Mouse (Mus musculus) lung, embryonic 14.5 days (tissue): ENCODE data around the gene Cd200r4. TPM values are rescaled to one million over a fixed set of nuclear protein-coding genes. Genes with fewer than 3 reads are reported as not detected.

Experiments used
- ATAC-seq: fragments of 200-750 bp; cut with Nextera tagmentation; 2 replicates; pipeline ENCODE4 v1.8.0; 2017; ENCODE audit warnings: mild to moderate bottlenecking, moderate TSS enrichment, moderate library complexity; ENCODE audit not compliant: insufficient read depth
- DNase-seq: peaks from one replicate; pipeline ENCODE4 v3.0.0-alpha.2; 2015
- H3K27ac ChIP-seq: fragments of 300-500 bp; sonication (generic); 2 replicates; pipeline ENCODE4 v1.5.1; 2014; ENCODE audit warnings: low read depth, mild to moderate bottlenecking, moderate library complexity
- H3K27me3 ChIP-seq: fragments of 300-500 bp; sonication (generic); 2 replicates; pipeline ENCODE4 v1.6.1; 2014; ENCODE audit warnings: low read length, control low read depth; ENCODE audit not compliant: insufficient read depth
- H3K36me3 ChIP-seq: fragments of 300-500 bp; sonication (generic); 2 replicates; pipeline ENCODE4 v1.6.1; 2014; ENCODE audit warnings: control low read depth; ENCODE audit not compliant: insufficient read depth
- H3K4me1 ChIP-seq: fragments of 300-500 bp; sonication (generic); 2 replicates; pipeline ENCODE4 v1.6.1; 2014; ENCODE audit warnings: antibody characterized with exemption, control low read depth; ENCODE audit not compliant: insufficient read depth
- H3K4me2 ChIP-seq: fragments of 300-500 bp; sonication (generic); 2 replicates; pipeline ENCODE4 v1.6.1; 2014; ENCODE audit warnings: mild to moderate bottlenecking
- H3K4me3 ChIP-seq: fragments of 300-500 bp; sonication (generic); 2 replicates; pipeline ENCODE4 v1.5.1; 2014; ENCODE audit warnings: low read depth, low read length
- H3K9ac ChIP-seq: fragments of 300-500 bp; sonication (generic); 2 replicates; pipeline ENCODE4 v1.6.1; 2014
- H3K9me3 ChIP-seq: fragments of 300-500 bp; sonication (generic); 2 replicates; pipeline ENCODE4 v1.6.1; 2016; ENCODE audit warnings: low read depth, low read length, control low read depth
- CTCF ChIP-seq: IDR thresholded peaks from 2 replicates; pipeline ENCODE4 v1.5.1; 2016; ENCODE audit warnings: antibody characterized with exemption, low read depth
- WGBS: fragments of 180-500 bp; shearing (Covaris S2); extraction: QIAGEN DNeasy Blood & Tissue Kit; methylation state at CpG from one replicate; pipeline ENCODE4 v1.1.7; 2014; 5-methylcytosine and 5-hydroxymethylcytosine counted together
- polyA plus RNA-seq: library from polyadenylated mRNA; unstranded; fragments of >200 nt; fragmentation: Nextera tagmentation; extraction: Ambion mirVana; gene quantifications from 2 replicates; pipeline ENCODE4 v1.2.1, GENCODE M21; 2014

Gene Cd200r4
- polyA plus RNA-seq = not detected in 2 replicates

DNA sequence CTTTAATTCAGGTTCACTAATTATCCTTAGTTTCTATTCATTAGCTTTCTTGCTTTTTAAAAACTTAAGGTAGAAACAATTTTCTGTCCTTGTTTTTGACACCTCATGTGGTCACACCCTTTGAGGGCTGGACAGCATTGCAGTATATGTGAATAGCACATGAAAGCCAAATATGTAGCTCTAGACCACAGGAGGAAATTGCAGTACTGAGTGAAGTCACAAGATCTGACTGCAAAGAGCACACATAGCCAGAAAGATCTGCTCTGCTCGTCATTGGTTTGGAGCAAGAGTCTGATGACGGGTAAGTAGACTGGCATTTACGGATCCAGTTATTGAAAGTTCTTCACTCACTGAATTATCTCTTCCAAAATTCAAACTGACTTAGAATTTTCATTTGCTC is at the start of gene Cd200r4:
Gene Cd200r4 (plus strand): TSS at position 190 of the 400 bp plus-strand sequence.
- Histone ChIP-seq H3K4me3 (no peak within 1 kb of the TSS), H3K4me2 (no peak within 1 kb of the TSS), H3K9ac (no peak within 1 kb of the TSS), H3K27ac (no peak within 1 kb of the TSS), H3K27me3 (no peaks in the 10 kb centered on the region), H3K36me3 (no peaks in the 10 kb centered on the region), H3K9me3 (no peaks in the 10 kb centered on the region), H3K4me1 (no peaks in the 10 kb centered on the region)
- 80% methylated on average over 3 of the region's 3 CpGs for WGBS
- TF ChIP-seq CTCF = no peak
- ATAC-seq (no peak), DNase-seq (no peak)

DNA sequence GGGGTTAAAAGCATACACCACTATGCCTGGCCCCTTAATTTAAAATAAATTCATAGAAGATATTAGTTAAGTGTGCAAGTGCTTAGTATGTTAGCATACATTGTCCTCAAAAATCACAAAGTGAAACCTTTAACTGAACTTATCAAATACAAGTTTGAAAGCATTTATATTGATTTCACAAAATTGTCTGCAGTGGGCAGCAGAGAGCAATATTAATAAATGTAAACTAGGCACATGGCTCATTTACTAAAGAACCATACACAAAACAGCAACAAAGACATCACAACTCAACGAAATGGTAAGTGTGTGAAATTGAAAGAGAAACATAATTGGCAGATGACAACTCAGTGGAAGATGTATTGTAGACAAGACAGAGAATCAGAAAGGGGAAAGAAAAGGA is 49.7 kb upstream of the Cd200r4 start:
- no peak overlapping the region for H3K27ac ChIP-seq
- H3K27me3 ChIP-seq = no peaks in the 10 kb centered on the region
- 51% methylated on average over 1 of the region's 1 CpGs for WGBS
- TF ChIP-seq CTCF = peak; percentile 44
- DNase-seq (peak; percentile 57), ATAC-seq (no peak)
- no peaks in the 10 kb centered on the region for H3K36me3 ChIP-seq
- H3K4me3 ChIP-seq = no peak overlapping the region
- no peaks in the 10 kb centered on the region for H3K4me1 ChIP-seq
- H3K4me2 ChIP-seq = no peak overlapping the region
- H3K9me3 ChIP-seq = no peaks in the 10 kb centered on the region
- H3K9ac ChIP-seq = no peak overlapping the region

DNA sequence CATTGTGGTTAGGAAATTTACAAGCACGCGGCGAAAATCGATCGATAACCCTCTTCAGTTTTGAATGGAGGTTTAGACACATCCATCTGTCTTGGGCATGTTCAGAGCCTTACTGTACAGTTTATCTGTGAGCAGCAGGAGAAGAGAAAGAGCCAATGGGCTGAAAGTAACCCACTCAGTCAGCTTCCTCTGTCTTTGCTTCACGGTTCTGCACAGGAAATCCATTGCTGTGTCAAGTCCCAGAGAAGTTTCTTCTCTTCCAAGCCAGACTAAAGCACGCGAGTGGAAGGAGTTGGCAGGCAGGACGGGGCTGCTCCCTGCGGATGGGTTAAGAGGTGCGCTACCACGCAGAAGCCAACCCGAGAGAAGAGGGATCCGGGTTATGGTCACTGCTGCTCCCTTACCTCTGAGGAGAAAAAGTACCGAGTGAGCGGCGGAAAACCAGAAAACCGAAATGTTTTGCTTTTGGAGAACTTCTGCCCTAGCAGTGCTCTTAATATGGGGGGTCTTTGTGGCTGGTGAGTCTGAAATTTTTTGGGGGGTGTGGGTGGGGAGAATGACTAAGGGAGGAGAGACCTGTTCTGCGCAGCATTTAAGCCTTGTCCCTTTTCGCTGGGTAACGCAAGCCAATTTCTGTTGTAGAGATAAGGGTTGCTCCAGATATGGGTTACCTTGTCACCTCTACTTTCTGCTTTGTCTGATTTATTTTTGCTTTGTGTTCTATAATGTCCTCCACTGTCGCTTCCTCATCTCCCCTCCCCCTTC is 45.8 kb upstream of the Cd200r4 start, which contains the start of gene Cd200r1:
Gene Cd200r1 (plus strand): TSS at position 182 of the 765 bp plus-strand sequence.
- Histone ChIP-seq H3K27ac (no peak within 1 kb of the TSS), H3K4me3 (no peak within 1 kb of the TSS), H3K9ac (no peak within 1 kb of the TSS), H3K4me1 (no peaks in the 10 kb centered on the region), H3K4me2 (peak within 1 kb of the TSS; percentile 24; the same call in 1 of the 2 replicates), H3K36me3 (no peaks in the 10 kb centered on the region), H3K27me3 (no peaks in the 10 kb centered on the region), H3K9me3 (no peaks in the 10 kb centered on the region)
- 72% methylated on average over 22 of the region's 22 CpGs for WGBS
- ATAC-seq = no peak
- no peak for DNase-seq
- TF ChIP-seq CTCF = no peak

DNA sequence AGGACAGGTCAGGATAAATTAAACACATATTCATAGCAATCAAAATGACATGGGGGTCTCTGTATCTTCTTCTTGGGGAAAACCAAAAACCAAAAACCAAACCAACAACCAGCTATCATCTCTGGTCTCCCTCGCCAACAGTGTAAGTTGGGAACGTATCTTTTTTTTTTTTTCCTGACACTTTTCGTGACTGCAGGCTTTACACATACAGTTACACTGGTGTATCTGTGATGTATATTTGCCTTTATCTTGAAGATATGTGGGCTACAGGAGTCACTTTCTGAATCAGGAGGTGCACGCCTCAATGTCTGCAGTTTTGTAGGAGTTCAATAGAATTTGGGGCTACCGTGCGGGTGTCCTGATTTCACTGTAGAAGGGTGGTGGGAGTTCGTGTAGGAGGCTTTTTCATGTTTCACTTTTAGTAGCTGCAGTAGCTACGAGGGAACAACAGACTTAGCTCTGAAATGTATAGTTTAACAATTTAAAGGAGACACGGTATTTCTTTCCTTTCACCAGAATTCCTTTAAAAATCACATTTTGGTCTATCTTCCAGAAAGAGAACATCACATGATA is 45.1 kb upstream of the Cd200r4 start:
- no peak for TF ChIP-seq CTCF
- Histone ChIP-seq H3K9ac (no peak overlapping the region), H3K27ac (no peak overlapping the region), H3K36me3 (no peaks in the 10 kb centered on the region), H3K9me3 (no peaks in the 10 kb centered on the region), H3K4me2 (no peak overlapping the region), H3K4me1 (no peaks in the 10 kb centered on the region), H3K27me3 (no peaks in the 10 kb centered on the region), H3K4me3 (no peak overlapping the region)
- ATAC-seq (no peak), DNase-seq (no peak)
- 75% methylated on average over 9 of the region's 9 CpGs for WGBS

DNA sequence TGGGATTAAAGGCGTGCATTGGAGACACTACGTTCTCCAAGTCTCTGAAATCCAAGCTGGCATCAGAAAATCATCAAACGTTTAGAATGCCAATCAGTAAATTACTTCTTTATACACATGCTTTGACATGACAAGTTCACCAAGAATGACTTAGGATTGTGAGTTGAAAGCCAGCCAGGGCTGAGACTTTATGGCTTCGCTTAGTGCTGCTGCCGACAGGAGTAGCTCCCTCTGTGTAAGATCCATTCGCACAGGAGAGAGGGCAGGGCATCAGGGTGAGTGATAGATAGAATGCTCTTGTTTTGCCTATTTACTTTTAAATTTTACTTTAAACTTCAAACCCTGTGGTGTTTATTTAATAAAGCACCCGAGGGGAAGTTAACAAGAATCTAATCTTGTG is 44.0 kb upstream of the Cd200r4 start:
- DNase-seq (no peak), ATAC-seq (no peak)
- WGBS = 77% methylated on average over 7 of the region's 7 CpGs
- H3K27me3 ChIP-seq = no peaks in the 10 kb centered on the region
- no peaks in the 10 kb centered on the region for H3K9me3 ChIP-seq
- no peak overlapping the region for H3K4me3 ChIP-seq
- no peaks in the 10 kb centered on the region for H3K36me3 ChIP-seq
- no peaks in the 10 kb centered on the region for H3K4me1 ChIP-seq
- H3K4me2 ChIP-seq = no peak overlapping the region
- H3K9ac ChIP-seq = no peak overlapping the region
- no peak for TF ChIP-seq CTCF
- no peak overlapping the region for H3K27ac ChIP-seq

DNA sequence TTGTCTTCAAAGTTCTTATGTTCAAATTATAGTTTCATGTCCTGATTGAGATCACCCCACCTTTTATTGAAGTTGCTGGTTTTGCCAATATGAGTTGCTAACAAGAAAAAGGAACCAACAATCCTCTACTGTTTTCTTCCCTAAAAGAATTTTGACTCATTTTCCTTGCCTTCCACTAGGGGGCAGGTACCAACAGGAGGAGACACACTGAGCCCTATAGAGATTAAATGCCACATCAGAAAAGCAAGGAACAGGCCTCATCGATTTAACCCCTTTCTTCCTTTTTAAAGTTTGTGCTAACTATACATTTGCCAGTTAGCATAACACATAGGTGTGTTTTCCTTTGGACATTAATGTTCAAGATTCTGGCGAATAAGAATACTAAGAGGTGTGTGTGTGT is 43.6 kb upstream of the Cd200r4 start:
- peak; percentile 71 for DNase-seq

DNA sequence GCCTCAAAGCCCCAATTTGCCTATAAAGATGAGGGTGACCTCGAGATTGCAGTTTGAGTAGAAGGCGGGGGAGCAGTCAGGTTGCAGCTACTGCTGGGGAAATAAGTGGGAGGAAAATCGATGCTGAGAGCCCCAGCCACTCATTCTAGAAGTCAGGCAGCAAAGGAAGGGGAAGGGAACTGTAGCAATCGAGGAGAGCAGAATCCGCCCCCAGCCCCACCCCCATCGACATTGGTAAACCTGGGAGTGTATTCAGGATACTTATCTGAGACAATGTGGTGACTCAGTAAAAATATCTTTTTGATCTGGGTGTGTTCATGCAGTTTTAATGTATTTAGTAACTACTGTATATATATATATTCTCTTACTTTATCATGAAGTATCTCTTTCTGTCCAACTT is 39.0 kb upstream of the Cd200r4 start:
- Histone ChIP-seq H3K9ac (no peak overlapping the region), H3K36me3 (no peaks in the 10 kb centered on the region), H3K4me2 (no peak overlapping the region), H3K27me3 (no peaks in the 10 kb centered on the region), H3K4me1 (no peaks in the 10 kb centered on the region), H3K9me3 (no peaks in the 10 kb centered on the region), H3K4me3 (no peak overlapping the region), H3K27ac (no peak overlapping the region)
- DNase-seq (no peak), ATAC-seq (no peak)
- no peak for TF ChIP-seq CTCF
- 72% methylated on average over 6 of the region's 6 CpGs for WGBS

More for the DNA sequence above, 43.6 kb upstream of the Cd200r4 start:
- H3K27ac ChIP-seq = no peak overlapping the region
- peak; percentile 44; the same call in 1 of the 2 replicates for ATAC-seq
- TF ChIP-seq CTCF = peak; percentile 82
- H3K9me3 ChIP-seq = no peaks in the 10 kb centered on the region
- 39% methylated on average over 2 of the region's 2 CpGs for WGBS
- no peaks in the 10 kb centered on the region for H3K4me1 ChIP-seq
- no peak overlapping the region for H3K4me3 ChIP-seq
- no peaks in the 10 kb centered on the region for H3K27me3 ChIP-seq
- no peak overlapping the region for H3K9ac ChIP-seq
- no peaks in the 10 kb centered on the region for H3K36me3 ChIP-seq
- H3K4me2 ChIP-seq = no peak overlapping the region
